Mouse (Mus musculus): Measurements from ENCODE around the gene Hipk4.

Gene Hipk4

DNA sequence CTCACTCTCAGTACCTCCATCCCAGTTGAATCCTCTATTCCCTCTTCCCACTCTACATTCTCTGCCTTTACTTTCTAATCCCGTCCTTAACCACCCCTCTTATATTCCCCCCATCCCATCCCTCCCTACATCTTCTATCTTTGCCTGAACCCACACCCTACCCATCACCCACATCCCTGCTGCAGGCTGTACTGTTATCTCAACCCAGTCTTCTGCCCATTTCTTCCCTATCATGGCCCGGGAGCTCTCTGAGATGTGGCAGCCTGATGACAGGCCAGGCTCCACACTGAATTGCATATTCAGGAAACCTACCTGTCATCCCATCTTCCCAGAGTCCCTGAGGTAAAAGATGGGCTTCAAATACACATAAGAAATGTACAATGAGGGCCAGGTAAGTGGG is 15.7 kb downstream of the Hipk4 start:
- no peak for DNase-seq (ENCODE audit: inconsistent age in 2 of 2, low spot score in 1 of 2)

DNA sequence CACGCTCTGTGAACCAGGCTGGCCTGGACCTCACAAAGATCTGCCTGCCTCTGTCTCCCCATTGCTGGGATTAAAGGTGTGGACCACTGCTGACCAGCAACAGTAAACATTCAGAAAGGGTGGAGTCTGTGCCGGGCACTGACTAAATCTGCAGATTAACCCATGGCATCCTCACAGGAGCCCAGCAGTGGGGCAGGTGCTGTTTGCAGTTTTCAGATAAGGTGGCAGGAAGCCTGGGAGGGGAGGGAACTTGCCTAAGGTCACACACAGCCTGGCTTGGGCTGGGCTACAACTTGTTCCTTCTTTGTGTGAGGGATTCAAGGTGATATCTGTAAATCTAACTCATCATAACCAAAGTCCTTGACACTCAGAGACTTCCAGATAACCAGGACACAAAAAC is 17.5 kb downstream of the Hipk4 start:
- peak; percentile 63 to 69 for DNase-seq (ENCODE audit: inconsistent age in 2 of 2, low spot score in 1 of 2)

DNA sequence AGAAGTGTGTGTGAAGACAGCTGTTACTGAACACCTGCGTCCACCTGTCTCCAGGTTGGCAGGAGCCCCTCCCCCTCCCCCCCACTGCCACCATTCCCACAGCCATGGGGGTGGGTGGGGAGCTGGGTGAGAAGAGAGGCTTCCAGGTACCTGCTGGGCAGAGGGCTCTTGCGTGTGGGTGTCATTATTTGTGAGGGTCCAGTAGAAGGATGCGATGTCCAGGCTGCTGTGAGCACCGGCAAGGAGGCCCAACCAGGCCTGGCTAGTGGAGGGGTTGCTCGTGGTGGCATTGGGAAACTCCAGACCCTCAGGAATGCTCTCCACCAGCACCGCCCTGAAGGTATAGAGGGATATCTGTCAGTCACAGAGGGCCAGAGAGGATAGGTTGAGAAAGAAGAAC is 17.9 kb downstream of the Hipk4 start:
- DNase-seq (ENCODE audit: inconsistent age in 2 of 2, low spot score in 1 of 2): no peak

DNA sequence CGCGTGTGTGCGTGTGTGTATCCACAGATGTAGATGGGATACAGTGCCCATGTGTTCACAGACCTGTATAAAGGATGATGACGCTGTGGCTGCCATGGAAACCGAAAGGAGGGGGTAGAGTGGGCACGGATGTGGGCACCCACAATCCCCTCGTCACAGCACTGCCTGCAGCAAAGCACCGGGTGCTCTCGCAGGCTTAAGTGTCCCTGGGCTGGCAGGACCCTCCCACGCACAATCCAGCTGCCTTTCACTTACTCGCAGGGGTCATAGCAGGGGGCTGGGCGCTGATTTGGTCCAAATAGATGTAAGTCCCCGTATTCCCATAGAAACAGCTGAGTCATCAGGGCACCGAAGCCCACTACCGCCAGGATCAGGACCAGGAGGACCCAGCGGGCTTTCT is 18.4 kb downstream of the Hipk4 start:
- peak; percentile 43 to 67 for DNase-seq (ENCODE audit: inconsistent age in 2 of 2, low spot score in 1 of 2)

DNA sequence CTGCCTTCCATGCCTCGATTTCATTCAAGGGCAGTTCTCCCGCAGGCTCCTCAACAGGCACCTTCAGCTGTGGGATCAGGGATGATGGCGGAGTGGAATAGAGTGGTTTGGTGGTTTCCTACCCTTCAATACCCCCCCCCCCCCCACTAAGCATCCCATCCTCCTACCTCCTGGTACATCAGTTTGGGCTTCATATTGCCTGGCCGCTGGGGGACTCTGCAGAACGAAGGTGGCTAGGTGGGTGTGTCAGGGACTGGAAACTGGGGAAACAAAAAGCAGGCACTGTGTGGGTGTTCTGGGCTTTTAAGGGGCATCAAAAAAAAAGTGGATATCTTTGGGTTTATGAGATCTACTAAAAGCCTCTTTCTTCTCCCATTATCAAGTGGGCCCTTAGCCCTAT is 18.9 kb downstream of the Hipk4 start:
- DNase-seq (ENCODE audit: inconsistent age in 2 of 2, low spot score in 1 of 2): no peak

DNA sequence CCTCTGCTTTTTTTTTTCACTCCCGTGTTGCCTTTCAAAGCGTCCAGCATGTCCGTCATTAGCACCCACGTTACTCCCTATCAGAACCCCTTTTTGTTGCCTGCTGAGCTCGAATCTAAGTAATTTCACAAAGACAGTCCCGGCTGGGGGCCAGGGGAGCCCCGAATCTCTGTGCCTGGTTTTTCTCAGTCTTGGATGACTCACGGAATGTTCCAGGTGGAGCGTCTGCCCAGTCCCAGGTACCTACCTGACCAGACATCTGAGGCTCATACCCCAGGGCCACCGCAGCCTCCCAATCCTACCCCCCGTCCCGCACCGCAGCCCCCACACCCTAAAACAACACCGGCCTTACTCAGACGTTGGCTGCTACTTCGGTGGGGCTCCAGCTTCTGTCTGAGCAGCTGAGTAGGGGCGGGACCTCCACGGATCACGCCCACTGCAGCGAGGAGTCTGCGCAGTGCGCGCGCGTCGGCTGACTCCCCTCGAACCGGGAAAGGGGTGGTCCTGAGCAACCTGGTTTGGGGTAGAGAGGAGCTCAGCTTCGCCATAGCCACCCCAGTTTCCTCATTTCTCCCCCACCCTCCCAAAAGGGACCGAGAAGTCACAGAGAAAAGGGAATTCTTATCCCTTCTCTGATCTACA is 19.4 kb downstream of the Hipk4 start:
- peak; percentile 88 to 93 for DNase-seq (ENCODE audit: inconsistent age in 2 of 2, low spot score in 1 of 2)

DNA sequence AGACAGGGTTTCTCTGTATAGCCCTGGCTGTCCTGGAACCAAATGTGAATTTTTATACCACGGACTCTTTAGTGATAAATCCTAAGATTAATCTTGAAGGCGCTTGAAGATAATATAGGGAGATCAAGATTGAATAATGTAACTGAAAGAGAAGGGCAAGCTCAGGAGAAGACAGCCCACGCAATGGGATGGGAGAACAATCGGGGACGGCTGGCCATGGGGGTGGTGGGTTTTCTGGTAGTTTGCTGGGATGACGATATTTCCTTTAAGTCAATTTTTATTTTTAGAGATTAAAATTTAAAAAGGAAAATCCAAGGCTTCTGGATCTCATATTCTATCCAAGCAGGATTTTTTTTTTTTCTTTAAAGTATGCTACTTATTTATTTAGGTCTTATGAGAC is 20.0 kb downstream of the Hipk4 start:
- DNase-seq (ENCODE audit: inconsistent age in 2 of 2, low spot score in 1 of 2): no peak

DNA sequence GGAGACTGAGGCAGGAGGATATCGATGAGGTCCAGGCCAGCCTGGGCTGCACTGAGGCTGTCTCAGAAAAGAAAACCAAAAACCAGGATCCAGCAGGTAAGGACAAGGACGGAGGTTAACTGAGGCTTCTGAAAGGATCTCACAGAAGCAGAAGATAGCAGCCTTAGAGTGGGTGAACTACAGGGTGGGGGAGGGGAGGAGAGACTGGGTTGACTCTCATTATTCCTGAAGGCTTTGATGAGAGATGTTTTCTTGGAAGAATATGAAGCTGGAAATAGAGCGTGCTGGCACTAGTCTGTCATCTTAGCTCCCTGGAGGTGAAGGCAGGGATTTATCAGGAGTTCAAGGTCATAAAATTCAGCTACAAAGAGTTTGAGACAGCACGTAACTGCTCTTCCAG is 20.8 kb downstream of the Hipk4 start:
- no peak for DNase-seq (ENCODE audit: inconsistent age in 2 of 2, low spot score in 1 of 2)

DNA sequence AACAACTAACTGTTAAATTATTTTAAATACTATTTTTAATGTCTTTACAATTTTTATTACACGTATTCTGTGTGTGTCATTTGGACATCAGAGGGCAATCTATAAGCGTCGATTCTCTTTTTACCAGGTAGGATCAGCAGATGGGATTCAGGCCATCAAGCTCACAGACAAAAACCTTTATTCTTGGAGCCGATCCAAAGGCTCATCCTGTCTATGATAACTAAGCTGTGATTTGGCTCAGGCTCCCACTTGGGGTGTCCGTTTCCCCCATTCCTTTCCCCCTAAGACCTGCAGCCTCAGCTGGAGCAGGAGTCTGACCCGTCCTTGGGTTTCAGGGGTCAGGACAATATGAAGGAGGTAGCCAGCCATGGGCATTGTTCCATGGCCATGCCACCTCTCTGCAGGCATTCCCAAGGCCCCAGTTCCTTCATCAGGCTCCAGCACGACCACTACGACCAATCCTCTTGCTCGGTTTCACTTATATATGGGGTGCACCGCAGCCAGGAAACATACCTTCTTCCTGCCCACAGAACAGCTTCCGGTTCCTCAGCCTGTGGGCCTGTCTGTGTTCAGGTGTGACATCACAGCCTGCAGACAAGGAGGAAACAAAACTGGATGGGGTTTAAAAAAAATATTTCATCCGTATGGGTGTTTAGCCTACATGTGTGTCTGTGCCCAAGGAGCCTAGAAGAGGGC is 21.8 kb downstream of the Hipk4 start:
- peak in 1 of 2 experiments; percentile 50 for DNase-seq (ENCODE audit: inconsistent age in 2 of 2, low spot score in 1 of 2)

DNA sequence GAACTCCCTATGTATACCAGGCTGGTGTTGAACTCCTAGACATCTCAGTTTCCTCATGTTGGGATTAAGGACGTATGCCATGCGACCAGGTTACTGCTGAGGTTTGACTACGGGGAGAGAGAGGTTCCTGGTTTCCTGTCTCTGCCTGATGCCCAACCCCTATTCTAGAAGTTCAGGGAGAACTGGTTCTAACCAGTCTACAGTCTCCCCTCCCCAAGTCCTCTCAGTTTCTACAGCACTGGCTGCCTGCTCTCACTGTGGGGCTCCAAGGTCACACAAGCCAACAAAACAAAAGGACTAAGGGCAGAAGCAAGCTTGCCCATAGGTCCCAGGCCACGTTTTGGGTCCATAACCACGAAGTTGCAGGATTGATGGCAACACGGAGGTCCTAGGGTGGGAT is 26.5 kb downstream of the Hipk4 start:
- DNase-seq (ENCODE audit: inconsistent age in 2 of 2, low spot score in 1 of 2): no peak

DNA sequence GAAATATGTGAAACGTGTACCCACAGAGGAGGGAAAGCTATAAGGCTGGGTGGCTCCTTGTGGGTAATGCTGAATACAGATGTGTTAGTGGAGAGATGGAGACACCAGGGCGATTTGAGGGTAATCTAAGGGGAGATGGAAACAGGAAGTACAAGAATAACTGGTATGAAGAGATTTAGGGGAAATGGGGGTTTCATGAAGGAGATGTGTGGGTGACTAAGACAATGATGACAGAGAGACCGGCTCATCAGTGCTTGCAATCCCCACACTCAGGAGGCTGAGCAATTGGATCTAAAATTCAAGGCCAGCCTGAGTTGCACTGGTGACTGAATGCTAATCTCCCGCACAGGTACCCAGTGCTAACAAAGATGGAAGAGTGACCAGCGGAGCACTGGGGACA is 29.0 kb downstream of the Hipk4 start:
- DNase-seq (ENCODE audit: inconsistent age in 2 of 2, low spot score in 1 of 2): peak in 1 of 2 experiments; percentile 61

DNA sequence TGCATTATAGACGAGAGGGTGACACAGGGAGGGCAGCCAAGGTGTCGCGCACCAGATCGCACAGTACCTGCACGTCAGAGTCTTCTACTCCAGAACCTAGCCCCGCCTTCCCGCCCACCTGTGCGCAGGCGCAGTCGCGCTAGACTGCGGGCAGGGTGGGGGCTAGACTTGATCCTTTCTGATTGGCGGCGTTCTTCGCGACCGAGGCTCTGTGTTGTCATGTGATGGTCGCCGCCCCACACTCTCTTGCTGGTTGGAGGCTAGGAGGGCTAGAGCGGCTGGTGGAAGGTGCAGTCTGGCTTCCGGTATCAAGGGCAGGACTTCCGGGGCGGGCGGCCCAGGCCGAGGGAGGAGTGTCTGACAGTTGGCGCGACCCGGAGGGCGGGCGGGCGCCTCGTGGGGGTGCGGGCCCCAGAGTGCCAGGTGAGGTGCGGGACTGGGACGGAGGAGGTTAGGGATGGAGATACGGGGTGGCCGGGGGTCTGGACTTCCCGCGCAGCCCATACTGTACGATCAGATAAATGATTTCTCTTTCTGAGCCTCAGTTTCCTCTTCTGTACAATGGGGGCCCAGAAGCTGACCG is 30.0 kb downstream of the Hipk4 start, which contains the start of the genes Pld3 and 2310022A10Rik:
Gene Pld3 (minus strand): TSS at position 288 of the 583 bp plus-strand sequence.
Gene 2310022A10Rik (plus strand): TSS at position 303 of the 583 bp plus-strand sequence.
- peak; percentile 97 to 98 for DNase-seq (ENCODE audit: inconsistent age in 2 of 2, low spot score in 1 of 2)

DNA sequence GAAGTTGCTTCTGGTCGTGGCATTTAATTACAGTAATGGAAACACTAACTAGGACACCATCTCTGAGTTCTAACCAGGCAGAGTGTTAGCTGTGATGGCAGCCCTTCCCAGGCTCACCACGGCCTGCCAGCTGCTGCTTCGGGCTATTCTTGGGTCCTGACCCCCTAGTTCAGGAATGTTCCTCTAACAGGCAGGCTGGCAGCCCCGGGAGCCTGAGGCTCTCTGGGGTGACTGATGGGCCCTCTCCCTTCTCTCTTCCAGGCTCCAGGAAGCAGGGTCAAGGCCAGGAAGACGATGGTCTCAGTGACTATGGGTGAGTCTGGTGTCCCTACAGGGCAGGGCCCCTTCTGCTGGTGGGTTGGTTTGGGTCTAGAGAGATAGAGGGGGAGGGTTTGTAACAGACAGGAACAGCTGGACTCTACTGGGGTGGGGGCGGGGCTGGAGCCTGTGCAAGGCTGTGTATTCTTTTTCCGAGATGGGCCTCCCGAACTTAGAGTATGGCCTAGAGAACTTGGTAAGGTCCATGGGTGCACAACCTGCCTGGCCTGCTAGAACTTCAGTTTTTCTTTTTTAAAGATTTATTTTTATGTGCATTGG is 37.3 kb downstream of the Hipk4 start:
- no peak for DNase-seq (ENCODE audit: inconsistent age in 2 of 2, low spot score in 1 of 2)

DNA sequence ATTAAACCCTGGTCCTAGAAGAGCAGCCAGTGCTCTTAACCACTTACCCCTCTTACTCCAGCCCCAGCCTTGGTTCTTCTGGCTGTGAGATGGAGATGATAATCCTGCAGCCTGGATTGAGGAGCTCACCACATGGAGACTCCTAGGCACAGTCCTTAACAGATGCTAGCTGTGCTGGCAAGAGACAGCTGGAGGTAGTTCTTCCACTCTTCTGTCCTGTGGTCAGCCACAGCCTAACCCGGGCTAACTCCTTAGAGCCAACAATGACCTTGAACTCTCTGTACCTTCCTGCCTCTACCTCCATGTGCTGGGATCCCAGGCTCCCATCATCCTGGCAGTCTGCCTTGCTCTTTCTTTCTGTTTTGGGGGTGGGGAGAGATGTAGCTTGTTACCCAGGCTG is 37.9 kb downstream of the Hipk4 start:
- DNase-seq (ENCODE audit: inconsistent age in 2 of 2, low spot score in 1 of 2): no peak

DNA sequence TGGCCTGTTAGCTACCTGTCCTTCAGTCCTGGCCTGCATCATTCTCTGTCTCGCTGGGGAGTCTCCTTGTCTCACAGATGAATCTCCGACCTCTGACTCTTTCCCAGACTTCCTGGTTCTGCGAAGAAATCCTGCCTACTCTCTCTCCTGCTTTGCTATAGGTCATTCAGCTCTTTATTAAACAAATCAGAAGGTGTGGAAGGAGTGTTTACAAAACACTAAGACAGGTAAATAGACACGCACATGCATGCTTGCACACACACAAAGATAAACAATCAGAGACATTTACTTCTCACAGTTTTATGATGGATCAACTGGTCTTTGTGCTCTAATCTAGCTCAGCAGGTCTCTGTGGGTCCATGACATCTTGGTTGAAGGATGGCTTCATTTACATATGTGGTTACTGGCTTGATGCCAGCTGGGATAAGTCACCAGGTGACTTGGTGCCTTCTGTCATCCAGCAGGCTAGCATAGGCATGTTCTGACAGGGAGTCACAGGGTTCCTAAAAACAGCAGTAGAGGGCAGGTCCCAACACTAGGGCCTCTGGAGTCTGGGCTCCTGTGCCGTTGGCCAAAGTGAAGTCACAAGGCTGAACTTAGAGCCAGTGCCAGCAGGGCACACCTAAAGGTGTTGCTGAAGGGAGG is 46.6 kb downstream of the Hipk4 start:
- no peak for DNase-seq (ENCODE audit: inconsistent age in 2 of 2, low spot score in 1 of 2)

DNA sequence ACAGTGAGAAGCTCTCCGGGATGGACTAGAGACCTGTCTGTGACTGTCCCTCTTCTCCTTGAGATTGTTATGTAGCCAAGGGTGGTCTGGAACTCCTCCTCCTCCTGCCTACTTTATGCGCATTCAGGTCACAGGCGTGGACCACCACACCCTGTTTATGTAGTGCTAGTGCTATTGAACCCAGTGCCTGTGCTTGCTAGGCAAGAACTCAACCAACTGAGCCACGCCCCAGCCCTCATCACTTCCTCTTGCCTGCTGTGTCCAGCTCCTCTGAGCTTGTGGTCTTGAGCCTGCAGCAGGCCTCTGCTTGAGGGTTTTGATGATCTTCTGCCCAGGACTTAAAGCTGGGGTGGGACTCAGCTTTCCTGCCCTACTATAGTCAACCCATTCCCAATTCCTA is 49.1 kb downstream of the Hipk4 start:
- DNase-seq (ENCODE audit: inconsistent age in 2 of 2, low spot score in 1 of 2): peak in 1 of 2 experiments; percentile 30

DNA sequence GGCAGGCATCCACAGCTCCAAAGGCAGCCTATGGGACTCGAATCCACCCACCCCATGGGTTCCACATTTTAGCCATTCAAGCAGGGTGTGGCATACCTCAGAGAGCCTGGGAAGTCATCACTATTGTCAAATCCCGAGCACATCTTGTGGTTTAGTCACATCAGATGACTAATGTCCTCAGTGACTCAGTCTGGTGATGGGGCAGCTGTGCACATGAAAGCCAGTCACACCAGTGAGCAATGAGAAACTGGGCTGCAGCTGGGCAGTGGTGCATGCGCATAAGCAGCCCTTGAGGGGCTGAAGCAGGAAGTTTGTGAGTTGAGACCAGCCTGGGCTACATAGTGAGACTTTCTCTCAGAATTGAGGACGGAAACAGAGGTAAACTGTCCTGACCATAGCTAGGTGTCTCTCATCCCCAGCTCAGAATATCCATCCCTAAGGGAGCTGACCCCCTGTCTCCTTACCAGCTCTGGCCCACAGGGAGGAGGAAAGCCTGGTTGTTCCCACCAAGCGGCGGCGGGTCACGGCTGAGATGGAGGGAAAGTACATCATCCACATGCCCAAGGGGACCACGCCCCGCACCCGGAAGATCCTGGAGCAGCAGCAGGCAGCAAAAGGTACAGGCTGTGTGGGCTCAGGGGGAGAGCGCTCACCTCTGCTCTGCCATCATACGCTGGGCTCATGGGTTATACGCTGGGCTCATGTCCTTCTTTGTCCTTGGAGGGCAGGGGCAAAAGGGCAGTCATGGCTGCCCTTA is 51.2 kb downstream of the Hipk4 start:
- peak; percentile 71 to 83 for DNase-seq (ENCODE audit: inconsistent age in 2 of 2, low spot score in 1 of 2)

DNA sequence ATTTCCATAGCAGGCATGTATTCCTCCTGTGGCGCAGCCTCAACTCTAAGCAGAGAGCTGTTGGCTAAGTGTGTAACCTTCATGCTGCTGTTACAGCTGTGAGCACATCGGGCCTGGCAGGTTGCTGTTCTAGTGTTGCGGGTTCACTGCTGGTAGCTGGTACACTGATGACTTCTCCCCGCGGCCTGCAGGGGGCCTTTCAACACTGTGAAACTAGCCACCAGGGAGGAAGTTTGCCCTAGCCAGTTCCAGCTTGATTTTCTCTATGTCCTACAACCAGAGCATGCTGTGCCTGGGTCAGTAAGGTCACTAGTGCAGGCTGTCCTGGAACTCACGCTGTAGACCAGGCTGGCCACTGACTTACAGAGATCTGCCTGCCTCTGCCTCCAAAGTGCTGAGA is 53.8 kb downstream of the Hipk4 start:
- peak; percentile 72 to 89 for DNase-seq (ENCODE audit: inconsistent age in 2 of 2, low spot score in 1 of 2)

DNA sequence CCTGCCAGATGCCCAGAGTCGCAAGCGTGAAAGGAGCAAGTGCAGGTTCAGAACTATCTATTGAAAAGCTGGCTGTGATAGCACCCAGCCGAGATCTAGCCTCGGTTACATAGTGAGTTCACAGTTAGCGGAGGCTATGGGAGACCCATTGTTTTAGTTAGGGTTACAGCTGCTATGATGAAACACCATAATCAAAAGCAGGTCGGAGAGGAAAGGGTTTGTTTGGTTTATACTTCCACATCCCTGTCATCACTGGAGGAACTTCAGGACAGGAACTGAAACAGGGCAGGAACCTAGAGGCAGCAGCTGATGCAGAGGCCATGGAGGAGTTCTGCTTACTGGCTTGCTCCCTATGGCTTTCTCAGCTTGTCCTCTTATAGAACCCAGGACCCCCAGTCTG is 54.5 kb downstream of the Hipk4 start:
- no peak for DNase-seq (ENCODE audit: inconsistent age in 2 of 2, low spot score in 1 of 2)

DNA sequence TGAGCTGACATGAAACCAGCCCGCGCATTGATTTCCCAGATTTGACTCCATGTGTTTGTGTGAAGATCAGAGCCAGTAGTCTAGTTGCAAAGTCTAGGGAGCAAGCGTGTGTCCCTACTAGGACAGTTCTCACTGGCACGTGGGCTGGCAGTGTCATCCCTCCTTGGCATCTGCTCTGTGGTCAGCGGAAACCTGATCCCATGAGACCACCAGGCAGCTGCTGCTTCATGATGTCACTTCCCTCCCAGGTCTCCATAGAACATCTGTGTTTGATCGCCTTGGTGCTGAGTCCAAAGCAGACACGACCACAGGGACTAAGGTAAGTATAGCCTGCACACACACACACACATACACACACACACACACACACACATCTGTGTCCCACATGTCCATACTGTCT is 55.4 kb downstream of the Hipk4 start:
- DNase-seq (ENCODE audit: inconsistent age in 2 of 2, low spot score in 1 of 2): peak in 1 of 2 experiments; percentile 27
